Mouse (Mus musculus): Measurements from ENCODE around the gene Igfbp2. TPM values are rescaled to one million over a fixed set of nuclear protein-coding genes. Genes with fewer than 3 reads are reported as not detected.

Igfbp2 gene
- polyA plus RNA-seq, 1 experiment from 2014 or later = 5.2 TPM

DNA sequence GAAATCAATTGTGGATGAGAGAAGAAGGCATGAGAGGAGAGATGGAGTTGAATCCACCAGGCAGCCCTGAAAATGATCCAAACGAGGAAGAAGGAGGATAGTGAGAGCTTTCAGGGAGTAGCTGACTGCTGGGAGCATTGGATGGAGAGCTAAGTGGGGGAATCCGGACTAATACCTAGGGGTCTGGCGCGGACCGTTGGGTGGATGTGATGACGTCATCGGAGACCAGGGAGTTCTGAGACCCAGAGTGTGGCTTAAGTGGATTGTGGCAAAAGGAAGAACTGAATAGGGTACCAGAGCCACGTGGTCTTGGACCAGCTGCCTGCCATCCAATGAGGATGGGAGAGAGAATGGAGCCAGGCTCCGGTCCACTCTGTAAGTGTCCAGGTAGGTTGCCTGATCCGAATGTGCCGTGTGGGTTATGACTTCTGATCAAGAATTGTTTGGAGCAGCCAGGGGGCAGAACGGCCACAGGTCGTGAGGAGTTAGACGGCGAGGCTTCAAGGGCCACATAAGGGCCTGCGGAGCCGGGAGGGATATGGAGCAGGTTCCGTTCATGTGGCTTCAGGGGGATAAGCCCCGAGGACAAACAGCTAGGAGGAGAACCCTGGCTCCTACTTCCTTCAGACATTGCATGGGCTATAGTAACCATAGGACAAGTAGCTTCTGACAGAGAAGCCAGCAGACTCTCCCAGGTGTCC lies 32.1 kb downstream of the Igfbp2 start:
- H3K27ac ChIP-seq = no peak overlapping the region

DNA sequence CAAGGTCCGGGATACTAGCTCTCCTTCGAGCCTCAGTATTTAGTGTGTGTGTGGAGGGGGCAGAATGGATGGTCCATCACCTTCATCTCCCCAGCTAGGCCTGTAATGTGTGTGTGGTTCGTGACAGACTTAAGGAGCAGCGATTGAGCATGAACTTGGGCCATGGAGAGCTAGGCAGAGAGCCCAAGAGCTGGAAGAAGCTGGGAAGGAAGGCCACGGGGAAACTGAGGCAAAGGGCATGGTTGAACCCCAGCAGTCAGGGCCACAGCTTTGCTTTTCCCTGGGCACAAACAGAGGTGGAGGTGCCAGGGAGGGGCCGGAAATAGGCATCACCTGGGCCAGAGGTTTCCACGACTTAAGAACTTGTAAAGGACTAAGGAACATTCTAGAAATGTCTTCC lies 32.8 kb downstream of the Igfbp2 start:
- 61% methylated on average over 7 of the region's 7 CpGs for WGBS (ENCODE audit: insufficient replicate concordance)
- no peaks in the 10 kb centered on the region for H3K36me3 ChIP-seq
- DNase-seq (no peak), ATAC-seq (ENCODE audit: low read depth) (no peak)
- no peak overlapping the region for H3K9ac ChIP-seq
- no peaks in the 10 kb centered on the region for H3K9me3 ChIP-seq (replicated peaks)
- no peak overlapping the region for H3K27ac ChIP-seq
- no peak overlapping the region for H3K4me2 ChIP-seq
- H3K4me1 ChIP-seq (replicated peaks) = no peaks in the 10 kb centered on the region
- H3K4me3 ChIP-seq (replicated peaks) = no peak overlapping the region
- H3K27me3 ChIP-seq = no peaks in the 10 kb centered on the region

More for the DNA sequence above, 32.1 kb downstream of the Igfbp2 start:
- Histone ChIP-seq H3K4me3 (replicated peaks) (no peak overlapping the region), H3K4me2 (no peak overlapping the region), H3K36me3 (no peaks in the 10 kb centered on the region), H3K9me3 (replicated peaks) (no peaks in the 10 kb centered on the region), H3K4me1 (replicated peaks) (no peaks in the 10 kb centered on the region), H3K9ac (no peak overlapping the region), H3K27me3 (no peaks in the 10 kb centered on the region)
- whole genome bisulfite sequencing (ENCODE audit: insufficient replicate concordance) = 73% methylated on average over 19 of the region's 19 CpGs
- DNase-seq = no peak
- no peak for ATAC-seq (ENCODE audit: low read depth)

DNA sequence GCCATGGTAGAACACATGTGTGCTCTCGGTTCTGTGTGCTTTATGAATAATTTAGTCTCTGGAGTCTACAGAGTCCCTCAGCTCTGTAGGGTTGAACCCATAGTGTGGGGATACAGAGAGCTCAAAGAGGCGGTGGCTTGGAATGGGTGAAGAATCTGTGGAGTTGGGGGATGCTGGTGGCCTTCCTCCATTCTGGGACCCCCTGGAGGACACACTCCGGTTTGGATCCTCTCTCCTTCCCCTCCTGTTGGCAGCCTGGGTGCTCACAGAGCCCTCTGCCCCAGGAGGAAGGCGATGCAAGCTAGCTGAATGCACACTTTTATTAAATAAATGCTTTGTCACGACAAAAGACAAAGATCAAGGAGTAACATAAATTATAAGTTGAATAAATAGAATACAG lies 33.3 kb downstream of the Igfbp2 start:
- ATAC-seq (ENCODE audit: low read depth) = no peak
- DNase-seq = no peak
- Histone ChIP-seq H3K4me1 (replicated peaks) (no peaks in the 10 kb centered on the region), H3K27ac (no peak overlapping the region), H3K4me2 (no peak overlapping the region), H3K4me3 (replicated peaks) (no peak overlapping the region), H3K36me3 (no peaks in the 10 kb centered on the region), H3K27me3 (no peaks in the 10 kb centered on the region), H3K9ac (no peak overlapping the region), H3K9me3 (replicated peaks) (no peaks in the 10 kb centered on the region)
- 59% methylated on average over 5 of the region's 5 CpGs for WGBS (ENCODE audit: insufficient replicate concordance)

DNA sequence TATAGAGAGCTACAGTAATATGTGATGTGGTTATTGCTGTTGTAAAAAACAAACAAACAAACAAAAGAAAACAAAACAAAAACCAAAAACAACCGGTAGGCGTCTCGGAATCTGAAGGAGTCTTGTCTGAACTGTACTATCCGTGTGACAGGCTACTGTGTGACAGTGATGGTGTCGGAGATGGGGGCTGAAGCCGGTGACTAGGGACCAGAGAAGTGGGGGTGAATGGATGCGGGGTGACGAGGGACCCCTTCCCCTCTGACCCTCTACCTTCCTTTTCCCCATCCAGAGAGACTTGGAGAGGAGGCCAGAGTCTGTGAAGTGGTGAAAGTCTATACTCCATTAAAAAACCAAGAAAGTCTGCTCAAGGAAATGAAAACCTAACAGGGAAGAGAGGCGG lies 34.0 kb downstream of the Igfbp2 start:
- Histone ChIP-seq H3K27ac (no peak overlapping the region), H3K9me3 (replicated peaks) (no peaks in the 10 kb centered on the region), H3K27me3 (no peaks in the 10 kb centered on the region), H3K4me1 (replicated peaks) (no peaks in the 10 kb centered on the region), H3K4me3 (replicated peaks) (no peak overlapping the region), H3K36me3 (no peaks in the 10 kb centered on the region), H3K4me2 (no peak overlapping the region), H3K9ac (no peak overlapping the region)
- ATAC-seq (ENCODE audit: low read depth) (no peak), DNase-seq (no peak)
- 69% methylated on average over 9 of the region's 9 CpGs for WGBS (ENCODE audit: insufficient replicate concordance)

DNA sequence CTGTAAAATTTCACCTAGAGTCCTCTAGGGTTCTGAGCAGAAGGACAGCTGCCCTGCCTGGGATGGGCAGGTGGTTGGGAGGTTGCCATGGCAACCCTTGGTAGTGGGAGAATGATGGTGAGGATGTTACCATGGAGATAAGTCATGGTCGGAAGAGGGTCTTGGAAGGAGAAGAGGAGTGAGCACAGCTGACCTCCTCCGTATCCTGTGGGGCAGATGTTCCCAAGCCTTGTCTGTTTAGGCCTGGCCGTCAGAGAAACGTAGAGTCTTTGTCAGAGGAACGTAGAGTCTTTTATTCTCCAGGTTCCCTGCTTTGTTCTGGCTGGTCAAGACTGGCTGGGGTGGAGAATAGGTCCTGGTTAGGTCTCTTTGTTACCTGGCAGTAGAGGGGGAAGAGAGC lies 34.6 kb downstream of the Igfbp2 start:
- Histone ChIP-seq H3K27me3 (no peaks in the 10 kb centered on the region), H3K9me3 (replicated peaks) (no peaks in the 10 kb centered on the region), H3K4me2 (no peak overlapping the region), H3K36me3 (no peaks in the 10 kb centered on the region), H3K27ac (no peak overlapping the region), H3K4me3 (replicated peaks) (no peak overlapping the region), H3K9ac (no peak overlapping the region), H3K4me1 (replicated peaks) (no peaks in the 10 kb centered on the region)
- 72% methylated on average over 5 of the region's 5 CpGs for WGBS (ENCODE audit: insufficient replicate concordance)
- ATAC-seq (ENCODE audit: low read depth) = no peak
- no peak for DNase-seq

DNA sequence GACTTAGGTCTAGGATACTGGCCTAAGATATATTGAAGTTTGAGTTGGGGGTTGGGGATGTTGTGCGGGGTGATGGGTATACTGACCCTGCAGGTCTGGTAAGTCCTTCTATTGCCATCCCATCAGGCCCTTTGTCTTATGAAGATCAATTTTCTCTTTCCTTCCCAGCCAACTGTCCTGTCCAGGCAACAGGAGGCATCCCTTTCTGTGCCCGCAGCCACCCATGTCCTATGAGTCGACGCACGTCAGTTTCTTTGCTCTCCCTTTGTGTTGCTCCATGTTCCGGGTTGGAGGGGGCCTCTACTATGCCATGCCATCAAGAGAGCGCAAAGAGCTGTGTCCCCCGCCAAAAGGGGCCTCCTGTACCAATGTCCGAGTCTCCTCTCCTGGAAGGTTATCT lies 35.7 kb downstream of the Igfbp2 start:
- no peaks in the 10 kb centered on the region for H3K9me3 ChIP-seq (replicated peaks)
- no peaks in the 10 kb centered on the region for H3K4me1 ChIP-seq (replicated peaks)
- DNase-seq = no peak
- ATAC-seq (ENCODE audit: low read depth) = no peak
- no peak overlapping the region for H3K27ac ChIP-seq
- no peaks in the 10 kb centered on the region for H3K36me3 ChIP-seq
- H3K9ac ChIP-seq = no peak overlapping the region
- H3K4me2 ChIP-seq = no peak overlapping the region
- no peak overlapping the region for H3K4me3 ChIP-seq (replicated peaks)
- no peaks in the 10 kb centered on the region for H3K27me3 ChIP-seq
- WGBS (ENCODE audit: insufficient replicate concordance) = 73% methylated on average over 9 of the region's 9 CpGs

DNA sequence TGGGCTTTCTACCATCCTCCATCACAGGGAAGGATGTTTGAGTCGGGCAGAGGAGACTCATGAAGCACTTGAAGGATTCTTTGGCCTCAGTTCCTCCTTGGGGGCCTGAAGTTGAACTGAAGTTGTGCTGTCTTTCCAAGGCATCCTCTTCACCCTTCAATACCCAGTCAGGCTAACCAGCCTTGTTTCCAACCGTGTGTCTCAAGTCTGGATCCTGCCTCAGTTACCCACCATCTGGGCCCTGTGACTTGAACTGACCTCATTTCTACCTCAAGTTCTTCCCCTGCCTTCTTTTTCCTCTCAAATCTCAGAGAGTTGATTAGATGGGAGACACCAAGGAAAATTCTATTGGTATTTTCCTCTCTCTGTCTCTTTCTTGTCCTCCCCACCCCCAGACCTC lies 36.2 kb downstream of the Igfbp2 start:
- ATAC-seq (ENCODE audit: low read depth) (no peak), DNase-seq (no peak)
- Histone ChIP-seq H3K27ac (no peak overlapping the region), H3K4me3 (replicated peaks) (no peak overlapping the region), H3K9me3 (replicated peaks) (no peaks in the 10 kb centered on the region), H3K36me3 (no peaks in the 10 kb centered on the region), H3K9ac (no peak overlapping the region), H3K4me1 (replicated peaks) (no peaks in the 10 kb centered on the region), H3K27me3 (no peaks in the 10 kb centered on the region), H3K4me2 (no peak overlapping the region)
- WGBS (ENCODE audit: insufficient replicate concordance) = 43% methylated on average over 2 of the region's 2 CpGs

DNA sequence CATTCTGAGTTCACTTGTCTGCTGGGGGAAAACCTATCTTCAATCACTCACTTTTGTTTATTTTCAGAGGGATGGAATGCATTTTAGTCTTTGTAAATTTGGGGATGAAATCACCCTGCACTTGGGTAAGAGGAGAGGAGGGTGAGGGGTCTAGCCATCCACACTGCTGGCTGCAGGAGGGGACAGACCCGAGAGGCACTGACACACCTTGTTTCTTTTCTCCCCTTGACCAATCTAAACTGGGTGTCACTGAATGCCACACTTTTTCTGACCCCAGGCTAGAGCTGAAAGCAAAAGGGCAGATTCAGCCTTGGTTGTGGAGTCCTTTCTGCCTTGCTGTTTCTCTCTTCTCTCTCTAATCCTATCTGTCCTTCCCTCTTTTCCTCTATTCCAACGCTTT lies 37.4 kb downstream of the Igfbp2 start:
- Histone ChIP-seq H3K4me1 (replicated peaks) (no peaks in the 10 kb centered on the region), H3K9me3 (replicated peaks) (no peaks in the 10 kb centered on the region), H3K36me3 (no peaks in the 10 kb centered on the region), H3K27ac (no peak overlapping the region), H3K4me2 (no peak overlapping the region), H3K9ac (no peak overlapping the region), H3K4me3 (replicated peaks) (no peak overlapping the region), H3K27me3 (no peaks in the 10 kb centered on the region)
- ATAC-seq (ENCODE audit: low read depth) = no peak
- WGBS (ENCODE audit: insufficient replicate concordance) = 51% methylated on average over 2 of the region's 2 CpGs
- no peak for DNase-seq

DNA sequence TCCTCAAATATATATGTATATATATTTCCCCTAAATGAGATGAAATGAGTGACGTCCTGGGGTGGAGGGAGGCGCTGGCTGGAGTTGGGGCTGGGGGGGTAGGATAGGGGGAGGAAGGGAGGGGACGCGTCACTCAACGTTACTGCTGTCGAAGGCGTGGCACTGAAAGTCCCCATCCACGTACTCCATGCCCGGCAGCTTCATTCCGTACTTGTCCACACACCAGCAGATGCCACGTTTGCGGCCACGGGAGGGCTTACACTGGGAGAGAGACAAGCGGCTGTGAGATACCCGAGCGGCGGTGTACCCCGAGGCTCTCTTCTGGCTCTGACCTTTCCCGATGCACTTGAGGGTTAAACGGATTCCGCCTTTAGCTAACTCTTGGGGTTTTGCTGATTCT lies 37.9 kb downstream of the Igfbp2 start:
- DNase-seq (no peak), ATAC-seq (ENCODE audit: low read depth) (no peak)
- Histone ChIP-seq H3K9ac (no peak overlapping the region), H3K4me3 (replicated peaks) (no peak overlapping the region), H3K4me2 (no peak overlapping the region), H3K27ac (no peak overlapping the region), H3K27me3 (no peaks in the 10 kb centered on the region), H3K4me1 (replicated peaks) (no peaks in the 10 kb centered on the region), H3K9me3 (replicated peaks) (no peaks in the 10 kb centered on the region), H3K36me3 (no peaks in the 10 kb centered on the region)
- WGBS (ENCODE audit: insufficient replicate concordance) = 81% methylated on average over 21 of the region's 21 CpGs

DNA sequence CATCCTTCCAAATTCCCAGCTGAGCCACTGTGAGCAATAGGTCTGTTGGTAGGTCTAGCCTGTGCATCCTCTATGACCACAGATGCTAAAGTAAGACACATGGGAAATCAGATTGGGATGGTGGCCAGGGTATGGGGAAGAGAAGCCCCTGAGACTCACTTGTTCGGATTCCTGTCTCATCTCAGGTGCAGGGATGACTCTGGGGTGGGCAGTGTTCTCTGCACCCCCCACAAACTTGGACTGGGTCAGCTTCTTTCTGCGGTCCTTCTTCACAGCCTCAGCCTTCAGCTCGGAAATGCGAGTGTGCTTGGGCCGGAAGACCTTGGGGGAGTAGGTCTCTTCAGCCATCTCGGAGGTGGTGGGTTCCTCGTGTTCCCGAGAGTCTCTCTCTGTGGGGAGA lies 39.4 kb downstream of the Igfbp2 start:
- ATAC-seq (ENCODE audit: low read depth) (no peak), DNase-seq (no peak)
- Histone ChIP-seq H3K27ac (no peak overlapping the region), H3K9ac (no peak overlapping the region), H3K27me3 (0 out of 2 replicates have a peak, but pooled peaks cover 2% of the 10 kb centered on the region), H3K4me3 (replicated peaks) (no peak overlapping the region), H3K36me3 (no peaks in the 10 kb centered on the region), H3K9me3 (replicated peaks) (no peaks in the 10 kb centered on the region), H3K4me1 (replicated peaks) (no peaks in the 10 kb centered on the region), H3K4me2 (no peak overlapping the region)
- 62% methylated on average over 8 of the region's 8 CpGs for WGBS (ENCODE audit: insufficient replicate concordance)

DNA sequence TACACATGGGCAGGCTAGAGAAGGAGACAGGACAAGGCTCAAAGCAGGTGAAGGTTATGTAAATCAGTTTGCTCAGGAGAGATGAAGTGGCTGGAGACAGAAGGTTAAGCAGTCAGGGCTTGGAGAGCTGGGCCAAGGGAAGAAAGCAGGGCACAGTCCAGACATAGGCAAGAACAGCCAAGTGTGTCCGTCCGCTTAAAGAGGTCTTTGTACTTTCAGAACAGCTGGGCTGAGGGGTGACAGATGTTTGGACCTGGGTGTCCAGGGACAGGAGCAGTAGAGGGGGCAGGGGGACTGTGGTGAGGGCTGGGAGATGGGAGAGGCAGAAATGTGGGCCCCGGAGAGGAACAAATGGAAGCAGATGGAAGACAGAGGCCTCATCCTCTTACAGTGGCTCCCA lies 40.0 kb downstream of the Igfbp2 start:
- Histone ChIP-seq H3K9ac (no peak overlapping the region), H3K27me3 (0 out of 2 replicates have a peak, but pooled peaks cover 8% of the 10 kb centered on the region), H3K4me1 (replicated peaks) (peaks cover 1% of the 10 kb centered on the region; the same call in 1 of the 2 replicates), H3K27ac (no peak overlapping the region), H3K4me3 (replicated peaks) (no peak overlapping the region), H3K36me3 (no peaks in the 10 kb centered on the region), H3K9me3 (replicated peaks) (no peaks in the 10 kb centered on the region), H3K4me2 (no peak overlapping the region)
- ATAC-seq (ENCODE audit: low read depth) (no peak), DNase-seq (no peak)
- 67% methylated on average over 3 of the region's 3 CpGs for WGBS (ENCODE audit: insufficient replicate concordance)

DNA sequence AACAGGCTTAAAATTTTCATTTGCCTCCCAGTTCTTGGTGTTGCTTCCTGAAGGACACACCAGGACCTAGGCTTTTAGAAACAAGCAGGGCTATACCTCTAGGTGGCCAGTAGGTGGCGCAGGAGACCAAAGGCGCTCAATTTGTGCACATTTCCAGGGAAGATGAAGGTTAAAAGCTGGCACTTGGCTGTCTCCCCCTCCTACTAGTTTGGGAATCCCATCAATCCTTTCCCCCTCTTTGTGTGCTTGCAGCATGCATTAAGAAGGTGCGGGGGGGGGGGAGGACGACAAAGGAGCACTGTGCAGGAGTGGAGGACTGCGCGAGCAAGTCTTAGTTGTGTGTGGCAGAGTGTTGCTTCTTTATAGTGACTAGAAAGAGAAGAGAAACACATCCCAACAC lies 41.6 kb downstream of the Igfbp2 start:
- 28% methylated on average over 6 of the region's 6 CpGs for WGBS (ENCODE audit: insufficient replicate concordance)
- ATAC-seq (ENCODE audit: low read depth) (no peak), DNase-seq (no peak)
- Histone ChIP-seq H3K9me3 (replicated peaks) (no peaks in the 10 kb centered on the region), H3K27me3 (peaks cover 21% of the 10 kb centered on the region), H3K4me1 (replicated peaks) (peaks cover 14% of the 10 kb centered on the region), H3K27ac (no peak overlapping the region), H3K4me2 (no peak overlapping the region), H3K9ac (no peak overlapping the region), H3K4me3 (replicated peaks) (no peak overlapping the region), H3K36me3 (no peaks in the 10 kb centered on the region)

Measured in liver, embryonic 13.5 days (tissue).